Mouse (Mus musculus): Measurements from ENCODE around the gene Olfr1311. TPM values are rescaled to one million over a fixed set of nuclear protein-coding genes. Genes with fewer than 3 reads are reported as not detected.
"Not testable (repeated sequence)": the region's sequence is repeated elsewhere in the genome, so short reads cannot be mapped to it uniquely, and the experiment has no call there.

Olfr1311 gene
- polyA plus RNA-seq (2012; rRNA removed) = not detected in 2 replicates
- not detected in 2 replicates for polyA plus RNA-seq (2014; fragmentation: Nextera tagmentation; extraction: Ambion mirVana)

DNA sequence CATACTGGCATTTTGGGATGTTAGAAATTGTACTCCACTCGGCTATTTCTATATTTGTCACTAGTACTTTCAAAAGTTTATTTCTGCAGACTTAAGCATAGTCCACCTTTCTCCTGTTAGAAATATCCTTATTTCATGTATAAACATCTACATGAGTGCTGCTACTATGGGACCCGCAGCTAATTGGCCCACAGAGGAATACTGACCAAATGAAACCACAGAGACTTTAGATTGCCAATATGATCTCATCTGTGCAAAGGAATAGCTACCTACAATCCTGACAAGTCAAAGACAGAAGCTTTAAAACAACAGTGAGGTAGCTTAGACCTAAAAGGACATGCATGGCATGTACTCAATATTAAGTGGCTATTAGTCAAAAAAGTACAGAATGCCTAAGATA lies at the start of gene Olfr1311:
Gene Olfr1311 (minus strand): TSS at position 101 of the 400 bp plus-strand sequence.
- DNase-seq (ENCODE audit: low read depth in 3 of 3, low spot score in 3 of 3) (no peak), ATAC-seq (ENCODE audit: insufficient read depth) (no peak)
- Histone ChIP-seq H3K4me2 (ENCODE audit: low read depth) (no peak within 1 kb of the TSS), H3K4me1 (replicated peaks; ENCODE audit: control insufficient read depth in 2 of 2, insufficient read depth in 2 of 2, low read length in 1 of 2) (no peaks in the 10 kb centered on the region), H3K4me3 (ENCODE audit: insufficient read depth in 1 of 2, low read depth in 2 of 2, low read length in 2 of 2) (no peak within 1 kb of the TSS), H3K9me3 (ENCODE audit: control insufficient read depth, low read length) (no peaks in the 10 kb centered on the region), H3K9ac (replicated peaks) (no peak within 1 kb of the TSS), H3K36me3 (replicated peaks; ENCODE audit: control insufficient read depth, insufficient read depth, low read depth) (no peaks in the 10 kb centered on the region), H3K27me3 (ENCODE audit: control insufficient read depth, insufficient read depth, low read length) (no peaks in the 10 kb centered on the region), H3K27ac (no peak within 1 kb of the TSS)
- WGBS (ENCODE audit: insufficient replicate concordance) = 59% methylated on average over 2 of the region's 2 CpGs
- no peak for TF ChIP-seq EP300 (IDR thresholded peaks at IDR 0.05; ENCODE audit: low read depth)
- TF ChIP-seq CTCF (IDR thresholded peaks at IDR 0.05; ENCODE audit: low read depth) = no peak

DNA sequence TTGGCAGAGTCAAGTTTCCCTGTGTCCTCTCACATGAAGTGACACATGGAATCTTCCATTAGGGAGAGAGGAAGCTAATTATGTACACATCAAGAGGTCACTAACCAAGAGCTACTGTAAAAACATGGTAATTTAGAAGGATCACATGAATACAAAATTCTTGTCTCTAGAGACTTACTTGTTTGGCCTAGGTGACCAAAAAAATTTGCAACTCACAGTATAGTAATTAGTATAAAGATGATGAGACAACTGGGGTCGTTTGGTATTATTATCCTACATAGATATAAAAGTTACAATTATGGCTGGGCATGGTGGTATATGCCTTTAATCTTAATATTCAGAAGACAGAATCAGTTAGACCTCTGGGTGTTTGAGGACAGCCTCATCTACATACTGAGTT lies 25.9 kb upstream of the Olfr1311 start, which contains the start of gene Olfr1312:
Gene Olfr1312 (minus strand): TSS at position 101 of the 400 bp plus-strand sequence.
- ATAC-seq (ENCODE audit: insufficient read depth) (no peak), DNase-seq (ENCODE audit: low read depth in 3 of 3, low spot score in 3 of 3) (no peak)
- 8% methylated on average over 1 of the region's 1 CpGs for WGBS (ENCODE audit: insufficient replicate concordance)
- no peaks in the 10 kb centered on the region for H3K27me3 ChIP-seq (ENCODE audit: control insufficient read depth, insufficient read depth, low read length)
- no peaks in the 10 kb centered on the region for H3K4me1 ChIP-seq (replicated peaks; ENCODE audit: control insufficient read depth in 2 of 2, insufficient read depth in 2 of 2, low read length in 1 of 2)
- no peaks in the 10 kb centered on the region for H3K9me3 ChIP-seq (ENCODE audit: control insufficient read depth, low read length)
- no peak within 1 kb of the TSS for H3K9ac ChIP-seq (replicated peaks)
- no peak within 1 kb of the TSS for H3K27ac ChIP-seq
- TF ChIP-seq EP300 (IDR thresholded peaks at IDR 0.05; ENCODE audit: low read depth) (no peak), CTCF (IDR thresholded peaks at IDR 0.05; ENCODE audit: low read depth) (no peak)
- no peak within 1 kb of the TSS for H3K4me3 ChIP-seq (ENCODE audit: insufficient read depth in 1 of 2, low read depth in 2 of 2, low read length in 2 of 2)
- H3K36me3 ChIP-seq (replicated peaks; ENCODE audit: control insufficient read depth, insufficient read depth, low read depth) = no peaks in the 10 kb centered on the region
- no peak within 1 kb of the TSS for H3K4me2 ChIP-seq (ENCODE audit: low read depth)

DNA sequence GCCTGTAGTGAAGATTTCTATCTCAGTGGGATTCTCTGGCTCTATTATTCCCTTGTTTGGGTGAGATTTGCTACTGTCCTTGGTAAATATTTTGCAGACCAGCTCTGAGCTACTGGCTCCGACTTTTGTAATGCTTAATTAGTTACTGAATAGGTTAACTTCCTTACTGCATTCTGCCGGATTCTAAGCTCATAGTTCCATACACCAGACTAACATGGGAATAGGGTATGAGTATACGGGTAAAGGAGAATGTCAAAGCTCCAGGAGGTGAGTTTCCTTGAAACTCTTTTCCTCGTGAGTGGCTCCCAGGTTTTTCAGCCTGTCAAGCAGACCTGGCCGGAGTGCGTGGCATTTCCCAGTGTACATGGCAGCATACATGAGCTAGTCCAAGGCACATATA lies 2.8 kb upstream of the Olfr1311 start:
- not testable (repeated sequence) for ATAC-seq (ENCODE audit: insufficient read depth); H3K9ac ChIP-seq (replicated peaks); H3K9me3 ChIP-seq (ENCODE audit: control insufficient read depth, low read length); H3K27me3 ChIP-seq (ENCODE audit: control insufficient read depth, insufficient read depth, low read length); H3K27ac ChIP-seq; H3K4me2 ChIP-seq (ENCODE audit: low read depth); H3K4me1 ChIP-seq (replicated peaks; ENCODE audit: control insufficient read depth in 2 of 2, insufficient read depth in 2 of 2, low read length in 1 of 2); H3K36me3 ChIP-seq (replicated peaks; ENCODE audit: control insufficient read depth, insufficient read depth, low read depth); H3K4me3 ChIP-seq (ENCODE audit: insufficient read depth in 1 of 2, low read depth in 2 of 2, low read length in 2 of 2); DNase-seq (ENCODE audit: low read depth in 3 of 3, low spot score in 3 of 3)
- WGBS (ENCODE audit: insufficient replicate concordance) = 30% methylated on average over 6 of the region's 6 CpGs

DNA sequence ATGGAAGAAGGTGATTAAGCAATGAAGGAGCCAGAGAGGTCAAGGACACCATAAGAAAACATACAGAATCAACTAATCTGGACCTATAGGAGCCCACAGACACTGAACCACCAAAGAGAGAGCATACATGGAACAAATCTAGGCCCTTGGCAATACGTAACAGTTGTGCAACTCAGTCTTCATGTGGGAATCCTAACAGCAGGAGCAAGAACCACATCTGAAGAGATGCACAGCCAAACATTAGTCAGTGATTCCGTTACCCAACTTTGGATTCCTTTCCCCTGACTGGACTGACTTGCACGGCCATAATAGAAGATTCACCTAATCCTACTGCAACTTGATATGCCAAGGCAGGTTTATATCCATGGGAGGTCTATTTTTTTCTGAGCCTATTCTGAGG lies 9.3 kb downstream of the Olfr1311 start:
- H3K4me1 ChIP-seq (replicated peaks; ENCODE audit: control insufficient read depth in 2 of 2, insufficient read depth in 2 of 2, low read length in 1 of 2) = no peaks in the 10 kb centered on the region
- H3K4me3 ChIP-seq (ENCODE audit: insufficient read depth in 1 of 2, low read depth in 2 of 2, low read length in 2 of 2) = no peak overlapping the region
- no peaks in the 10 kb centered on the region for H3K9me3 ChIP-seq (ENCODE audit: control insufficient read depth, low read length)
- H3K27me3 ChIP-seq (ENCODE audit: control insufficient read depth, insufficient read depth, low read length) = no peaks in the 10 kb centered on the region
- H3K27ac ChIP-seq = no peak overlapping the region
- no peaks in the 10 kb centered on the region for H3K36me3 ChIP-seq (replicated peaks; ENCODE audit: control insufficient read depth, insufficient read depth, low read depth)
- DNase-seq (ENCODE audit: low read depth in 3 of 3, low spot score in 3 of 3) = no peak
- no peak overlapping the region for H3K9ac ChIP-seq (replicated peaks)
- no peak overlapping the region for H3K4me2 ChIP-seq (ENCODE audit: low read depth)
- ATAC-seq (ENCODE audit: insufficient read depth) = no peak
- TF ChIP-seq EP300 (IDR thresholded peaks at IDR 0.05; ENCODE audit: low read depth) (no peak), CTCF (IDR thresholded peaks at IDR 0.05; ENCODE audit: low read depth) (no peak)
- 59% methylated on average over 3 of the region's 3 CpGs for WGBS (ENCODE audit: insufficient replicate concordance)

DNA sequence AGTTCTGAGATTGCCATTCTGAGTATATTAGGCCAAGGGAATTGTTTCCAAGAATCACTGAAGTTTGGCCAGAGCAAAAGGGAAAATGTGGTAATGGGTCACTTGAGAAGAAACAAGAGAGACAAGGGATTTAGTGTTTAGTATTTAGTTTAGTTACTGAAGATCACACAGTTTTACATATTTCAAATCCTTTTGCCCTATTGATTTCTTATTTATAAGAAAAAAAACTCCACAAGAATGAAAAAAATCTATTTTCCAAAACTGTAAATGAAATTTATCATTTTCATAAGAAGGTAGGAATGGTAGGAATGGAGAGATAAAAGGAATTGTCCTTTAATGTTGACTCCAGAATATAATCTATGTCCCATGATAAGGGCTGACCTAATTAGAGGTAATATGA lies 11.6 kb downstream of the Olfr1311 start, which contains the start of gene Olfr1310:
Gene Olfr1310 (minus strand): TSS at position 101 of the 400 bp plus-strand sequence.
- Histone ChIP-seq H3K4me3 (ENCODE audit: insufficient read depth in 1 of 2, low read depth in 2 of 2, low read length in 2 of 2) (no peak within 1 kb of the TSS), H3K4me1 (replicated peaks; ENCODE audit: control insufficient read depth in 2 of 2, insufficient read depth in 2 of 2, low read length in 1 of 2) (no peaks in the 10 kb centered on the region), H3K4me2 (ENCODE audit: low read depth) (no peak within 1 kb of the TSS), H3K27me3 (ENCODE audit: control insufficient read depth, insufficient read depth, low read length) (no peaks in the 10 kb centered on the region), H3K36me3 (replicated peaks; ENCODE audit: control insufficient read depth, insufficient read depth, low read depth) (no peaks in the 10 kb centered on the region), H3K9me3 (ENCODE audit: control insufficient read depth, low read length) (no peaks in the 10 kb centered on the region), H3K9ac (replicated peaks) (no peak within 1 kb of the TSS), H3K27ac (no peak within 1 kb of the TSS)
- ATAC-seq (ENCODE audit: insufficient read depth) (no peak), DNase-seq (ENCODE audit: low read depth in 3 of 3, low spot score in 3 of 3) (no peak)
- TF ChIP-seq CTCF (IDR thresholded peaks at IDR 0.05; ENCODE audit: low read depth) = no peak
- TF ChIP-seq EP300 (IDR thresholded peaks at IDR 0.05; ENCODE audit: low read depth) = no peak
